Mouse (Mus musculus) erythroblast, embryonic 14.5 days (primary cell): ENCODE data around the gene Chrna1.

Experiments used
- GATA1 ChIP-seq: IDR thresholded peaks from 2 replicates; pipeline ENCODE4 v1.6.1; 2012; ENCODE audit warnings: low read length, inconsistent platforms, mixed read lengths
- TAL1 ChIP-seq: IDR thresholded peaks from 3 replicates; pipeline ENCODE4 v1.6.1; 2012; ENCODE audit warnings: low read length, inconsistent platforms, mixed read lengths

GRCm38 (mm10) chr2:73588951-73589350, 8.8 kb upstream of the Chrna1 start:
- TF ChIP-seq GATA1 (no peak), TAL1 (no peak)
